Mouse (Mus musculus) liver, embryonic 14.5 days (tissue): ENCODE measurements around the gene Tgfb1.

ENCODE experiments used
- CTCF ChIP-seq: IDR thresholded peaks from 2 replicates; pipeline ENCODE4 v1.5.1; 2016; ENCODE audit warnings: antibody characterized with exemption, low read depth, control low read depth
- EP300 ChIP-seq: IDR thresholded peaks from 2 replicates; pipeline ENCODE4 v1.6.1; 2016; ENCODE audit warnings: antibody characterized with exemption, low read depth

- TF ChIP-seq CTCF, result no peak
- no peak for TF ChIP-seq EP300
Observed at GRCm38 (mm10) chr7:25729862-25730261, 43.1 kb downstream of the Tgfb1 start.
